Mouse (Mus musculus): Measurements from ENCODE around the gene Slc35c2. TPM values are rescaled to one million over a fixed set of nuclear protein-coding genes. Genes with fewer than 3 reads are reported as not detected.

Gene Slc35c2
- polyA plus RNA-seq, 1 experiment from 2014 or later: 73.4 TPM

- Histone ChIP-seq H3K4me1 (ENCODE audit: control insufficient read depth, insufficient read depth, low read depth, low read length) (peaks cover 19% of the 10 kb centered on the region), H3K9ac (ENCODE audit: low read depth, low read length) (no peak overlapping the region), H3K9me3 (ENCODE audit: control insufficient read depth, low read length) (no peaks in the 10 kb centered on the region), H3K4me2 (ENCODE audit: low read length) (no peak overlapping the region), H3K27me3 (replicated peaks; ENCODE audit: control insufficient read depth, insufficient read depth, low read length) (no peaks in the 10 kb centered on the region), H3K36me3 (ENCODE audit: control insufficient read depth, insufficient read depth, low read length) (peaks cover 4% of the 10 kb centered on the region), H3K4me3 (ENCODE audit: low read length) (no peak overlapping the region), H3K27ac (ENCODE audit: low read depth, low read length) (no peak overlapping the region)
- ATAC-seq: no peak
- 21% methylated on average over 4 of the region's 4 CpGs for WGBS
Measured at GRCm38 (mm10) chr2:165273589-165273988, 14.1 kb downstream of the Slc35c2 start.

DNA sequence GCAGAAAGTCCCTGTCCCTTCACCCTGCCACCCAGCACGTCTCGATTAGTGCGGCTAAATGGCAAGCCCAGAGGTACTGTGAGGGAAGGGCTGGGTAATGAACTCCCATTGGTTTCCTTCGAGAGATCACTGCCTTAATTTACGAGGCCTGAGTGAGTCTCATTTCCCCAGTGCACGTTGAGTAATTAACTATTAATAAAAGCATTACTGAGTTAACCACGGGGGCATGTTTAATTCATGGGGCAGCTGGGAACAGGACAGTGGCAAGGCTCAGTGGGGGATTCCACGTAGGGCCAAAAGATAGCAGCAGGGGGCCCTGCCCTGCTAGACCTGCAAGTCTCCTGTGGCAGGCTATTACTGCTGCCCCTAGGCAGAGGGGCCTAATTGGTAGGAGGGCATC, 16.3 kb downstream of the Slc35c2 start:
- no peaks in the 10 kb centered on the region for H3K27me3 ChIP-seq (replicated peaks; ENCODE audit: control insufficient read depth, insufficient read depth, low read length)
- no peak overlapping the region for H3K4me2 ChIP-seq (ENCODE audit: low read length)
- 7% methylated on average over 8 of the region's 8 CpGs for WGBS
- no peak for ATAC-seq
- no peak overlapping the region for H3K4me3 ChIP-seq (ENCODE audit: low read length)
- H3K9me3 ChIP-seq (ENCODE audit: control insufficient read depth, low read length): no peaks in the 10 kb centered on the region
- H3K9ac ChIP-seq (ENCODE audit: low read depth, low read length): no peak overlapping the region
- 0 out of 2 replicates have a peak overlapping the region, but pooled peaks have one; percentile 15 for H3K27ac ChIP-seq (ENCODE audit: low read depth, low read length)
- no peaks in the 10 kb centered on the region for H3K36me3 ChIP-seq (ENCODE audit: control insufficient read depth, insufficient read depth, low read length)
- H3K4me1 ChIP-seq (ENCODE audit: control insufficient read depth, insufficient read depth, low read depth, low read length): peaks cover 29% of the 10 kb centered on the region

- WGBS: 50% methylated on average over 7 of the region's 7 CpGs
- Histone ChIP-seq H3K27ac (ENCODE audit: low read depth, low read length) (0 out of 2 replicates have a peak overlapping the region, but pooled peaks have one; percentile 15), H3K27me3 (replicated peaks; ENCODE audit: control insufficient read depth, insufficient read depth, low read length) (no peaks in the 10 kb centered on the region), H3K36me3 (ENCODE audit: control insufficient read depth, insufficient read depth, low read length) (no peaks in the 10 kb centered on the region), H3K9ac (ENCODE audit: low read depth, low read length) (no peak overlapping the region), H3K4me3 (ENCODE audit: low read length) (no peak overlapping the region), H3K9me3 (ENCODE audit: control insufficient read depth, low read length) (no peaks in the 10 kb centered on the region), H3K4me2 (ENCODE audit: low read length) (no peak overlapping the region), H3K4me1 (ENCODE audit: control insufficient read depth, insufficient read depth, low read depth, low read length) (peaks cover 33% of the 10 kb centered on the region)
- no peak for ATAC-seq
Measured at GRCm38 (mm10) chr2:165270858-165271257, 16.8 kb downstream of the Slc35c2 start.

- Histone ChIP-seq H3K9ac (ENCODE audit: low read depth, low read length) (peak overlapping the region; percentile 36; the same call in 1 of the 2 replicates), H3K27ac (ENCODE audit: low read depth, low read length) (peak overlapping the region; percentile 33; the same call in 1 of the 2 replicates)
- WGBS: 4% methylated on average over 12 of the region's 12 CpGs
Measured at GRCm38 (mm10) chr2:165266739-165267138, 20.9 kb downstream of the Slc35c2 start.

DNA sequence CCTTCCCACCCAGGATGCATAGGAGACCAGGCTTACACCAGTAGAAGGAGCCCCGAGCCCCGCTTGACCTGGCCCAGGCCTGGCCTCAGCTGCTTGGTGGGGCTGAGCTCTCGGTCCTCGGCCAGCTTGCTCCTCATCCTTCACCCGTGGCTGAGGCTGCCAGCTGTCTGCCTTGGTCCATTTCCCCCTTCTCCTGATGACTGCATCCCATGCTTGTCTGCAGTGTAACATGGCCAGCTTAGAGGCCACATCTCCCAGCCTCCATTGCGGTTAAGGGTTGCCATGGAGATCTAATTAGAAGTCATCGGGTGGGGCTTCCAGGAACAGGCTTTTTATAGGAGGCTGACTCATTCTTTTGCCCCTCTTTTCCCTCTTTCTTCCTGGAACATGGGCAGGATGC, 23.8 kb downstream of the Slc35c2 start:
- WGBS: 36% methylated on average over 7 of the region's 7 CpGs
- peak; percentile 54; the same call in 1 of the 2 replicates for ATAC-seq

More at GRCm38 (mm10) chr2:165266739-165267138, 20.9 kb downstream of the Slc35c2 start:
- Histone ChIP-seq H3K36me3 (ENCODE audit: control insufficient read depth, insufficient read depth, low read length) (no peaks in the 10 kb centered on the region), H3K4me3 (ENCODE audit: low read length) (no peak overlapping the region), H3K4me1 (ENCODE audit: control insufficient read depth, insufficient read depth, low read depth, low read length) (peaks cover 25% of the 10 kb centered on the region), H3K9me3 (ENCODE audit: control insufficient read depth, low read length) (no peaks in the 10 kb centered on the region), H3K4me2 (ENCODE audit: low read length) (peak overlapping the region; percentile 32), H3K27me3 (replicated peaks; ENCODE audit: control insufficient read depth, insufficient read depth, low read length) (no peaks in the 10 kb centered on the region)
- ATAC-seq: no peak

GRCm38 (mm10) chr2:165262274-165262990, 25.2 kb downstream of the Slc35c2 start:
- H3K4me2 ChIP-seq (ENCODE audit: low read length): no peak overlapping the region
- H3K9ac ChIP-seq (ENCODE audit: low read depth, low read length): no peak overlapping the region
- ATAC-seq: no peak
- no peak overlapping the region for H3K4me3 ChIP-seq (ENCODE audit: low read length)
- peaks cover 28% of the 10 kb centered on the region for H3K4me1 ChIP-seq (ENCODE audit: control insufficient read depth, insufficient read depth, low read depth, low read length)
- no peaks in the 10 kb centered on the region for H3K27me3 ChIP-seq (replicated peaks; ENCODE audit: control insufficient read depth, insufficient read depth, low read length)
- 59% methylated on average over 18 of the region's 18 CpGs for WGBS
- H3K9me3 ChIP-seq (ENCODE audit: control insufficient read depth, low read length): no peaks in the 10 kb centered on the region
- H3K36me3 ChIP-seq (ENCODE audit: control insufficient read depth, insufficient read depth, low read length): no peaks in the 10 kb centered on the region
- no peak overlapping the region for H3K27ac ChIP-seq (ENCODE audit: low read depth, low read length)

More for the DNA sequence above, 23.8 kb downstream of the Slc35c2 start:
- H3K27ac ChIP-seq (ENCODE audit: low read depth, low read length): no peak overlapping the region
- H3K27me3 ChIP-seq (replicated peaks; ENCODE audit: control insufficient read depth, insufficient read depth, low read length): no peaks in the 10 kb centered on the region
- H3K4me1 ChIP-seq (ENCODE audit: control insufficient read depth, insufficient read depth, low read depth, low read length): peaks cover 25% of the 10 kb centered on the region
- no peak overlapping the region for H3K4me3 ChIP-seq (ENCODE audit: low read length)
- H3K9me3 ChIP-seq (ENCODE audit: control insufficient read depth, low read length): no peaks in the 10 kb centered on the region
- no peak overlapping the region for H3K9ac ChIP-seq (ENCODE audit: low read depth, low read length)
- no peak overlapping the region for H3K4me2 ChIP-seq (ENCODE audit: low read length)
- H3K36me3 ChIP-seq (ENCODE audit: control insufficient read depth, insufficient read depth, low read length): no peaks in the 10 kb centered on the region

GRCm38 (mm10) chr2:165259859-165260258, 27.8 kb downstream of the Slc35c2 start:
- Histone ChIP-seq H3K9ac (ENCODE audit: low read depth, low read length) (no peak overlapping the region), H3K4me1 (ENCODE audit: control insufficient read depth, insufficient read depth, low read depth, low read length) (peaks cover 16% of the 10 kb centered on the region), H3K36me3 (ENCODE audit: control insufficient read depth, insufficient read depth, low read length) (no peaks in the 10 kb centered on the region), H3K27ac (ENCODE audit: low read depth, low read length) (no peak overlapping the region), H3K27me3 (replicated peaks; ENCODE audit: control insufficient read depth, insufficient read depth, low read length) (no peaks in the 10 kb centered on the region), H3K4me3 (ENCODE audit: low read length) (no peak overlapping the region), H3K9me3 (ENCODE audit: control insufficient read depth, low read length) (no peaks in the 10 kb centered on the region), H3K4me2 (ENCODE audit: low read length) (no peak overlapping the region)
- no peak for ATAC-seq
- 62% methylated on average over 8 of the region's 8 CpGs for WGBS

DNA sequence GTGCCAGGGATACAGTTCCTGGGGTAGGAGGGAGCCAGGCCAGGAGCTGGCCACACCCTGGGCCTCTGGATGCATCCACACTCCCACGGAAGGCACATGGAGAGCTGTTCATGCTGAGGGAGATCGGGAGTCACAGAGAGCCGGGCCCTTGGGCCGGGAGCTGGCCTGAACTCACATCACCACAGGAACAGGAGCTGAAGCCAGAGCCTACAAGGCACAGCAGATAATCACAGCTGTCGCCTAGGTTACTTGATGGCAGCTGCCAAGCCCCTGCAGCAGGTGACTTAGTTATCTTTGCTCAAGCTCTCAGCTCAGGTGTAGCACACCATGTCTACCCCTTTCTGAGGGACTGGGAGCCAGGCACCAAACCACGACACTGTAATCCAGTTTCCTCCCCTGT, 29.3 kb downstream of the Slc35c2 start:
- 70% methylated on average over 6 of the region's 6 CpGs for WGBS
- H3K9ac ChIP-seq (ENCODE audit: low read depth, low read length): no peak overlapping the region
- H3K4me1 ChIP-seq (ENCODE audit: control insufficient read depth, insufficient read depth, low read depth, low read length): peaks cover 19% of the 10 kb centered on the region
- H3K4me3 ChIP-seq (ENCODE audit: low read length): no peak overlapping the region
- no peaks in the 10 kb centered on the region for H3K36me3 ChIP-seq (ENCODE audit: control insufficient read depth, insufficient read depth, low read length)
- H3K9me3 ChIP-seq (ENCODE audit: control insufficient read depth, low read length): no peaks in the 10 kb centered on the region
- H3K27ac ChIP-seq (ENCODE audit: low read depth, low read length): no peak overlapping the region
- no peak overlapping the region for H3K4me2 ChIP-seq (ENCODE audit: low read length)
- no peak for ATAC-seq
- H3K27me3 ChIP-seq (replicated peaks; ENCODE audit: control insufficient read depth, insufficient read depth, low read length): no peaks in the 10 kb centered on the region

DNA sequence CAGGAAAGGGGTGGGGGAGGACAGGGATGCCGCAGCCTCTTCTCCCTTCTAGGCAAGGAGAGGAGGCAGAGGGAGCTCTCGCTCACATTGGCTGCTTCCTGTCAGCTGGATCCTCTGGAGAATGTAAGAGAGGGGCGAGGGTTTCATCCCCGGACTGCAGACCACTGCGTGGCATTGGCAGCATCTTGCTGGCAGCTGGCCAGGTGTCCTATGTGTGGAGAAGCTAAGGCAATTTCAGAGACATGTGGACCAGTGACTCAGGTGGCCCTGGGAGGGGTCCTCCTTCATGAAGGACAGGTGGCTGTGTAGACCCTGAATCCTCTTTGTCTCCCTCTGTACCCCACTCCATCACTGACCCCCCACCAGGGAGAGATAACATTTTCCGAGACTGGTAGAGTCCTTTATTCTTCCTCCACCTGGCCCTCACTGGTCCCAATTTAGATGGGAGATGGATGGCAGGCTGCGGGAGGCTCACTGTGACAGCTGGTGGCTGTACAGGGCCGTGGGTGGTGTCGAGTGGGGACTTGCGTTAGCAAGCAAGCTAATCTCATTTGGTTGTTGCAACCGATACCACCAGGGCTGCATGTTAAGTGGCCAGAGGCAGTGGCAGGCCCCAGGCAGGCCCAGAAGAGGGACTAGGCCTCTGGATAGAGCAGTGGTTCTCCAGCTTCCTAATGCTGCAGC, 30.4 kb downstream of the Slc35c2 start:
- Histone ChIP-seq H3K27ac (ENCODE audit: low read depth, low read length) (no peak overlapping the region), H3K36me3 (ENCODE audit: control insufficient read depth, insufficient read depth, low read length) (no peaks in the 10 kb centered on the region), H3K4me2 (ENCODE audit: low read length) (no peak overlapping the region), H3K27me3 (replicated peaks; ENCODE audit: control insufficient read depth, insufficient read depth, low read length) (no peaks in the 10 kb centered on the region; the same call in 1 of the 2 replicates), H3K4me1 (ENCODE audit: control insufficient read depth, insufficient read depth, low read depth, low read length) (peaks cover 18% of the 10 kb centered on the region), H3K9ac (ENCODE audit: low read depth, low read length) (0 out of 2 replicates have a peak overlapping the region, but pooled peaks have one; percentile 29), H3K4me3 (ENCODE audit: low read length) (no peak overlapping the region), H3K9me3 (ENCODE audit: control insufficient read depth, low read length) (no peaks in the 10 kb centered on the region)
- ATAC-seq: no peak
- WGBS: 29% methylated on average over 10 of the region's 11 CpGs
